In genomic region chr9:52188106-52188505, GRCm38 (mm10) we compare ENCODE assay signal across 11 mouse cellular contexts. TPM values are rescaled to one million over a fixed set of nuclear protein-coding genes. Genes with fewer than 3 reads are reported as not detected.
DNase-seq lines count a peak whose midpoint lies in the region; ATAC-seq and TF ChIP-seq lines count a peak whose summit lies in the region.
"Had no signal": no experiment of that assay in that cellular context is flagged by ENCODE, and none has a peak within 500 bp of the region (broad histone marks: within the 10 kb centered on the region; RNA-seq: fewer than 3 reads in every experiment).

No protein-coding gene starts in this region.

- H3K27ac ChIP-seq in hindbrain, embryonic 11.5 days (ENCODE audit: low read depth, low read length), result peak overlapping the region; percentile 49
- H3K27ac ChIP-seq in midbrain, embryonic 13.5 days, result peak overlapping the region; percentile 75
- H3K27ac ChIP-seq: stomach, postnatal 0 days had no signal

- peak; percentile 92 for ATAC-seq in hindbrain, embryonic 11.5 days (ENCODE audit: low FRiP score)
- peak; percentile 97 for ATAC-seq in midbrain, embryonic 13.5 days

- H3K9me3 ChIP-seq in hindbrain, embryonic 11.5 days (ENCODE audit: control insufficient read depth, low read length), result no peaks in the 10 kb centered on the region
- 0 out of 2 replicates have a peak, but pooled peaks cover 5% of the 10 kb centered on the region for H3K9me3 ChIP-seq in midbrain, embryonic 13.5 days

- no peak for TF ChIP-seq CTCF in C2C12 (IDR thresholded peaks at IDR 0.05; ENCODE audit: control insufficient read depth, insufficient read depth, insufficient read length)

- no peaks in the 10 kb centered on the region for H3K27me3 ChIP-seq in C2C12 (ENCODE audit: control insufficient read depth, insufficient read depth, insufficient read length)
- no peaks in the 10 kb centered on the region for H3K27me3 ChIP-seq in hindbrain, embryonic 11.5 days (ENCODE audit: control insufficient read depth, insufficient read depth, low read length)
- H3K27me3 ChIP-seq in midbrain, embryonic 13.5 days, result no peaks in the 10 kb centered on the region

- no peaks in the 10 kb centered on the region for H3K79me3 ChIP-seq in C2C12 (ENCODE audit: low read depth)

- H3K36me3 ChIP-seq in C2C12 (ENCODE audit: control insufficient read depth, insufficient read depth), result no peaks in the 10 kb centered on the region
- H3K36me3 ChIP-seq in hindbrain, embryonic 11.5 days (ENCODE audit: control insufficient read depth, insufficient read depth, low read length), result no peaks in the 10 kb centered on the region
- no peaks in the 10 kb centered on the region for H3K36me3 ChIP-seq in midbrain, embryonic 13.5 days

- DNase-seq in embryo, embryonic 11.5 days (ENCODE audit: low read depth, low spot score), result peak; percentile 17
- peak; percentile 59 for DNase-seq in hindbrain, embryonic 11.5 days (ENCODE audit: low spot score)
- DNase-seq in right cerebral cortex, postnatal 36 days (ENCODE audit: low spot score in 2 of 2), result no peak
- no peak for DNase-seq in layer of hippocampus, adult 8-10 months (ENCODE audit: low spot score in 2 of 2)
- DNase-seq in natural killer cell, adult 2 months (ENCODE audit: low spot score in 2 of 2), result no peak
- DNase-seq in urinary bladder, adult 18-20 months (ENCODE audit: low spot score in 2 of 2), result no peak
- DNase-seq: cerebellum, adult 9-10 months; lung, postnatal 10 days had no signal

- peak overlapping the region; percentile 21 for H3K4me2 ChIP-seq in hindbrain, embryonic 11.5 days (replicated peaks; ENCODE audit: low read depth, low read length)
- peak overlapping the region; percentile 33 for H3K4me2 ChIP-seq in midbrain, embryonic 13.5 days (replicated peaks)

- no peak overlapping the region for H3K4me3 ChIP-seq in C2C12 (ENCODE audit: insufficient read depth, poor library complexity, severe bottlenecking)
- no peak overlapping the region for H3K4me3 ChIP-seq in hindbrain, embryonic 11.5 days (ENCODE audit: low read depth, low read length)
- no peak overlapping the region for H3K4me3 ChIP-seq in midbrain, embryonic 13.5 days (replicated peaks)

- H3K4me1 ChIP-seq in hindbrain, embryonic 11.5 days (replicated peaks; ENCODE audit: control insufficient read depth, insufficient read depth, low read length), result no peaks in the 10 kb centered on the region
- peaks cover 12% of the 10 kb centered on the region for H3K4me1 ChIP-seq in midbrain, embryonic 13.5 days (replicated peaks)

- H3K79me2 ChIP-seq in C2C12 (ENCODE audit: control insufficient read depth, insufficient read depth), result no peaks in the 10 kb centered on the region

- no peak overlapping the region for H3K9ac ChIP-seq in hindbrain, embryonic 11.5 days (ENCODE audit: low read depth, low read length)
- H3K9ac ChIP-seq in midbrain, embryonic 13.5 days (replicated peaks), result peak overlapping the region; percentile 21; the same call in 1 of the 2 replicates

- 20% methylated on average over 8 of the region's 8 CpGs for WGBS in hindbrain, embryonic 11.5 days
- 12% methylated on average over 8 of the region's 8 CpGs for WGBS in midbrain, embryonic 13.5 days

- no peak overlapping the region for H3ac ChIP-seq in C2C12 (ENCODE audit: control insufficient read depth, insufficient read length, low read depth)

TF ChIP-seq in C2C12, 6 proteins besides CTCF, POLR2A, EP300 and RAD21:
- TF ChIP-seq USF1 (IDR thresholded peaks at IDR 0.05; ENCODE audit: low read depth), result peak; percentile 39
- no peak for TF ChIP-seq MAX (IDR thresholded peaks at IDR 0.05)

RNA-seq across cellular contexts. Expression of gene Zc3h12c, which starts 19.7 kb away (rescaled TPM):
- polyA plus RNA-seq in C2C12 (2012; fragmentation: generic; extraction: Trizol), result 1.2 TPM
- 12.6 and 16.2 TPM in 2 replicates for polyA plus RNA-seq in hindbrain, embryonic 11.5 days (2014; fragmentation: Nextera tagmentation; extraction: Ambion mirVana)
- polyA plus RNA-seq in midbrain, embryonic 13.5 days (2015; fragmentation: Nextera tagmentation; extraction: Ambion mirVana), result 10.8 and 10.9 TPM in 2 replicates
- 10 to 100 TPM; 10.6 to 14.2 (median 11.4) TPM for total RNA-seq in layer of hippocampus, adult 8-10 months (2022)

Comparison
In these comparisons a context has a peak if more than half of its experiments do, and no peak if none do; other contexts are left out.
1. DNase-seq: peak in embryo, embryonic 11.5 days (single experiment) and hindbrain, embryonic 11.5 days (single experiment); none in right cerebral cortex, postnatal 36 days (0 of 2), layer of hippocampus, adult 8-10 months (0 of 2), natural killer cell, adult 2 months (0 of 2) and urinary bladder, adult 18-20 months (0 of 2).